Mouse (Mus musculus) adrenal gland, postnatal 25 days (tissue): Measurements from ENCODE around the gene 6820408C15Rik. TPM values are rescaled to one million over a fixed set of nuclear protein-coding genes. Genes with fewer than 3 reads are reported as not detected.

Experiments used
- DNase-seq: peaks from one replicate; pipeline ENCODE4 v3.0.0; 2021; ENCODE audit warnings: mixed read lengths
- long read RNA-seq: library from polyadenylated mRNA; stranded (forward); transcript quantifications from one replicate; pipeline ENCODE4 v2.0.0, GENCODE M21; 2021
- total RNA-seq: library from RNA; stranded (reverse); gene quantifications from 2 replicates; pipeline ENCODE4 v1.2.3, GENCODE M21; 2021

The 6820408C15Rik gene
- total RNA-seq, result not detected in 2 replicates
- long read RNA-seq, result 0 reads

DNA sequence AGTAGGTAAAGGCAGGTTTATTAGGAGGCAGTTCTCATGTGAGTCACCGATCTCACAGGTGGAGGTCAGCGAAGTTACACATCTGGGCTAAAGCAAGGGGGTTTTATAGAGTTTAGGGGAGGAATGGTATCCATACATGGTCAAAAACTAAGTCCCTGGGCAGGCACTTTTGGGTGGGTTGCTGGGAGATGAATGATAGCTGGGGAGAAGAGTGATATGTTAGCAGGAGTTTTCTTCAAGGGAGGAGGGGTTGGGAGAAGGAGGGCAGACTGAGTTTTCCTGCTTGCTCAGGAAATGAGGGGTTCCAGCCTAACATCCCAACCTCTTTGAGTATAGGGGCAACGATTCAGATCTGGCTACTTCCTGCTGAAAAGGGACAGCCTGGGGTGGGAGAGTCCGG lies at the start of gene 6820408C15Rik:
6820408C15Rik (plus strand) TSS at position 301 of the 400 bp plus-strand sequence.
- no peak for DNase-seq

DNA sequence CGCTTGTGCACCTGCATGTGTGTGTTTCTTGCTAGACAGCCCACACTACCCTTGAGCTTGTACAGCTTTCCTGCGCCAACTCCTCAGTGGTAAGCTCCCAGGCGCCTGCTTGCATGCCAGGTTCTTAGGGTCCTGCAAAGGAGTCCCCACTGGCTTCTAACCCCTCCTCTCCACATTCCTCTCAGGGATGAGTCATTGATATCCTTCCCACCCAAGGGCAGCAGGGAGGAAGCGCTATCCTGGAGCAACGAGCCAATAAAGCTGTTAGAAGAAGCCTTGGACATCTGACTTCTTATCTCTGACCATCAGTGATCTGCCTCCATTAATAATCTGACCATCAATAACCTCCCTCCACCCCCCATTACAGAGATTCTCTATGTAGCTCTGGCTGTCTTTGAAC lies 47.5 kb upstream of the 6820408C15Rik start:
- DNase-seq, result no peak

- DNase-seq, result peak; percentile 55
Observed at GRCm38 (mm10) chr2:152368532-152369140, 46.8 kb upstream of the 6820408C15Rik start.

GRCm38 (mm10) chr2:152372104-152372503 lies 43.3 kb upstream of the 6820408C15Rik start:
- DNase-seq, result no peak

GRCm38 (mm10) chr2:152372661-152373060 lies 42.7 kb upstream of the 6820408C15Rik start:
- DNase-seq, result no peak

DNA sequence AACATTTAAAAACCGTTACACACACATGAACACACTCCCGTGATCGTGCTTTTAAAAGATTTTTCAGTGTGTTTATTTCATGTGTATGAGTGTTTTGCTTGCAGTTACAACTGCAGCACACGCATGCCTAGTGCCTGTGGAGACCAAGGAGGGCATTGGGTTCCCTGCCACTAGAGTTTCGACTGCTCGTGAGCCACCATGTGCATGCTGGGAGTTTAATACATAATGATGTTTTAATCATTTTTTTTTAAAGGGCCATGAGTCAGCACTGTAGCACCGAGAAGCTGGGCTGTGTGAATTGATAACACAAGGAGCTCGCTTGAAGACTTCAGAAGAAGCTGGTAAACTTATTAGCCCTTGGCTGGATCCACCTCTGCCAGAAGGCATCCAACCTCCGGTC lies 41.8 kb upstream of the 6820408C15Rik start:
- DNase-seq, result no peak

DNA sequence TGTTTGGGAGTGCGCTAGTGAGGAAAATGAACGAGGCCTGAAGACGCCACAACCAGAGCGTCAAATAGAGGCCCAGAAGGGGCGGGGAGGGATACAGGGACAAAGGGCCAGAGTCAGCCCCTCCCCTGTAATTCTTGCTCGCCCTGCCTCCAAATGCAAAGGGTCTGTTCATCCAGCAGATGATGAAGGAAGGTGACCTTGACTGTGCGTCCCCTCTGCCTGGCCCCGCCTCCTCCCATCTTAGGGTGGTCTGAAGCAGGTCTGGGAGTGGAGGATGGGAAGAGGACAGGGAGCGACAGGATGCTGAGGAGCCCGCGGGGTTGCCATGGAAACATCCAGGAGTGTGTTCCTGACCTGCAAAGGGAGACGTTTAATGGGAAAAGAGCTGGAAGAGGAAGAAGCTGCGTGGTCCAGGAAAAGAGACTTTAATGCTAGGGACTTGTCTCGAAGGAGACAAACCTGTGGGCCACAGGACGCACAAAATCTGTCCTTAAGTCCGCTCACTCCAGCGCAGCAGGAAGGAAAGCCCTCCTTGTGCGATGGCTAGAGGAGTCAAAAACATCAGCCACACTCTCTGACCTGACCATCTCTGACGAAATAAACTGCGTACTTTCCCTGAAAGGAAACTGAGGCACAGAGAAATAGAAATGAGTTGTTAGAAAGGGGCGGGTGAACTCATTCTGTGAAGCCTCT lies 39.6 kb upstream of the 6820408C15Rik start:
- DNase-seq, result no peak

DNA sequence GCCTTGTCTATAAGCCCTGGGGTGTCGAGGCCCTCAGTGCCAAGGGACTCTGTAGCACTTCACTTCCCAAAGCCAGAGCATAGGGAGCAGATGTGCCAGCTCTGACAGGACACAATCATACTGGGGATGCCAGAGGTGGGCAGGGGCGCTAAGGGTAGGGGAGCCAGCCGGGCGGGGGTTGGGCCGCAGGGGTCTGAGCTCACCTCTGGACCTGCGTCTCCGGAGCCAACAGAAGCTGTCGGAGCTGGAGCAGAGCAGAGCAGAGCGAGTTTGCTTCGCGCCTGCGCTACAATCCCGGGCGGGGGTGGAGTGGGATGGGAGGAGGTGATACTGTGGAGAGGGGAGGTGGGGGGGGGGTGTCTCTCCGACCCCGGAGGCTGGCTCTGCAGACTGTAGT lies 39.0 kb upstream of the 6820408C15Rik start, which contains the start of gene Nrsn2:
Nrsn2 (minus strand) TSS at position 294 of the 397 bp plus-strand sequence.
- no peak for DNase-seq

DNA sequence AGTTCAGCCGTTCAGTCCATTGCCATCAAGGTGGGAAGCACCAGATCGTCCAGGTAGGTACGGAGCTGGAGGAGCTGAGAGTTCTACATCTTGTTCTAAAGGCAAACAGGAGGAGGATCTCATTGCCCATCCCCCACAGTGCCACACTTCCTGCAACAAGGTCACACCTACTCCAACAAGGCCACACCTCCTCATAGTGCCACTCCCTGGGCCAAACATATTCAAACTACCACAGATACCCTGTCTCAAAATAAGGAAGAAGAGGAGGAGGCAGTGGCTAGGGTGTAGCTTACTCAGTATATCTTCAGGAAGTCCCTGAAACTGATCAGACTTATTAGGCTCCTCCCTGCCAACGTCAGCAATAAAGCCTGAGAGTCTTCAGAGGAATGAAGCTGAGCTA lies 31.2 kb upstream of the 6820408C15Rik start:
- no peak for DNase-seq

DNA sequence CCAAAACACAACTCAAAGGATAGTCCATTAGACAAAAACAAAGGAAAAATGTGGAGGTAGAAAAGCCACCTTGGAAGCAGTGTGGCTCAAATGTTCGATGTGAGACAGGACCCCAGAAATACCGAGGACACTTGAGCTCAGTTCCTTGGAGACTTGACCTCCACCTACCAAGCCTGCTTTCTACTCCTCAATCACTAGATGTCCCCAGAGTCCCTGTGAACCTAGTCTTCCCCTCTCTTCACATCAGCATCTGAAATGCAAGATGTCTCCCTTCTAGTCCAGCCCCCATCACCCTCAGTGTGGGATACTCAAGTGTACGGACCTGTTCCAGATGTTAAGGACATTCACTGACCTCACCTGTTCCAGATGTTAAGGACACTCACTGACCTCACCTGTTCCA lies 22.6 kb upstream of the 6820408C15Rik start:
- no peak for DNase-seq

DNA sequence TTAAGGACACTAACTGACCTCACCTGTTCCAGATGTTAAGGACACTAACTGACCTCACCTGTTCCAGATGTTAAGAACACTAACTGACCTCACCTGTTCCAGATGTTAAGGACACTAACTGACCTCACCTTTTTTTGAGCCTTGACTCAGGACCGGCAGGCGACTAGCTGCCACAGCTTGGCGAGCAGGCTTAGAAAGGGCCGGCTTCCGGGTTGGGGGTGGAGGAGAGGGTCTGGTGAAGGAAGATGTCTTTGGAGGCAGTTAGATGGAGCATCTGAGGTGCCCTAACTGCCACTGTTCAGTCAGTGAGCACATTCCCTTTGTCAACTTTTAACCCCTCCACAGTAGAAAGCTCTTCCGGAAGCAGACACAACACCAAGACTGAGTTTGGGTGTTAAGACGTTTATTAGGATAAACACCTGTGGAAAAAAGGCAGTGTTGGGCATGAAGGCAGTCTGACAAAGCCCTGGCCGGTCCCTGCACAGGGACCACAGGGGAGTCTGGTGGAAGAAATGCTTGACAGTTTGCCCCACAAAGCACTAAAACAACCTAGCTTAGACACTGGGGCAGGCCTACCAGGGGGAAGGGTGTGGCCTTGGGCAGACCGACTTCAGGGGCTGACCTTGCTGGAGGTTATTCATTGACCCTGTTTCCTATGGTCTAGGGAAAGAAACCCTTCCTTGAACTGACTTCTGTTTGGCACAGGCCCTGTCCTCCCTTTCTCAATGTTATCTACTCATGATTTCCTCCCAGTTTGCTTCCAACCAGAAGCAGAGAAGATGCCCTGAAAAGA lies 22.0 kb upstream of the 6820408C15Rik start:
- DNase-seq, result no peak

DNA sequence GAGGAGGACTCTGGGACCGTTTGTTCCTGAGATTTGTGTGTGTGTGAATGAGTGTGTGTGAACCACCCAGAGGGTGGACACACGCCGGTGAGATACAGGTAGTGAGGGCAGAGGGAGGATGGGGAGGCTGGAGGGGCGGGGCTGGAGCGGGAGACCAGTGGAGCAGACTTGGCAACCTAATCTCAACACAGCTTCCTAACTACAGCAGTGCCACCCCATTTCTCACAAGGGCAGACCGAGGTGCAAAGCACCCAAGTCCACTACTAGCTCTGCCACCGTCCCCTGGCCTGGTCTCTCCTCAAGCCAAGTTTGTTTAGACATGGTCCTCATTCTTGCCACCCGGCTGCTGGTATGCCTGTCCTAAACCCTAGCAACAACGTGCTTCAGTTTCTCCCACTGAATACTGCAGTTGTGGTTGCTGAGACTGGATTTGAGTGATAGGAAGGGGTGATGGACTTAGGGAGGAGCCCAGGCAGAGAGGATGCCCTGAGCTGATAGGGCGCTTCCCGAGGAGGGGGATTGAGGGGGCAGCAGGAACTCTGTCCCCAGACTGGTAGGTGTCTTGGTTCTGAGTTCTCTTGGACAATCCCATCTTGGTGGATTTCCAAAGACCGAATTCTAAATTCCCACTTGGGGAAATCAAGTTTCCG lies 20.0 kb upstream of the 6820408C15Rik start:
- DNase-seq, result no peak

- DNase-seq, result peak; percentile 81
Observed at GRCm38 (mm10) chr2:152396110-152397003, 19.0 kb upstream of the 6820408C15Rik start.

DNA sequence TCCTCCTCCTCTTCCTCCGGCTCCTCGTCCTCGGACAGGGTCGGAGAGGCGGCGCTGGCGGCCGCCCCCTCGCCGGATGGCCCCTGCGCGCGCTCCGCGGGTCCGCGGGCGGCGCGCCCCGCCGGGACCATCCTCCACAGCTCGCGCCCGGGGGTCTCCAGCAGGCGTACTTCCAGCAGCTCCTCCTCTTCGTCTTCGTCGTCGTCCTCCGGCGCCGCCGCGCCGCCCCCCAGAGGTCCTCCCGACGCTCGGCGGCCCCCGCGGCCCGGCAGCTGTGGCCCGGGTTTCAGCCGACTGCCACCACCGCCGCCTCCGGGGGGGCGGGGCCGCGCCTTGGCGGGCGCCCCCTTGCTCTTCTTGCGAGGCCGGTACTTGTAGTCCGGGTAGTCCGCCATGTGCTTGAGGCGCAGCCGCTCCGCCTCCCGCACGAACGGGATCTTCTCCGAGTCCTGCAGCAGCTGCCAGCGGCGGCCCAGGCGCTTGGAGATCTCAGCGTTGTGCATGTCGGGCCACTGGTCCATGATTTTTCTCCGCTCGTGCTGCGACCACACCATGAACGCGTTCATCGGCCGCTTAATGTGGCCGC lies 18.3 kb upstream of the 6820408C15Rik start:
- peak; percentile 79 for DNase-seq

GRCm38 (mm10) chr2:152397680-152398435 lies 17.5 kb upstream of the 6820408C15Rik start, which contains the start of gene Sox12:
TSS of gene Sox12 (minus strand) at chr2:152398063.
- peak; percentile 99 for DNase-seq

- peak; percentile 95 for DNase-seq
Observed at GRCm38 (mm10) chr2:152398691-152399090, 16.7 kb upstream of the 6820408C15Rik start.

- DNase-seq, result no peak
Observed at GRCm38 (mm10) chr2:152399122-152399542, 16.3 kb upstream of the 6820408C15Rik start.

DNA sequence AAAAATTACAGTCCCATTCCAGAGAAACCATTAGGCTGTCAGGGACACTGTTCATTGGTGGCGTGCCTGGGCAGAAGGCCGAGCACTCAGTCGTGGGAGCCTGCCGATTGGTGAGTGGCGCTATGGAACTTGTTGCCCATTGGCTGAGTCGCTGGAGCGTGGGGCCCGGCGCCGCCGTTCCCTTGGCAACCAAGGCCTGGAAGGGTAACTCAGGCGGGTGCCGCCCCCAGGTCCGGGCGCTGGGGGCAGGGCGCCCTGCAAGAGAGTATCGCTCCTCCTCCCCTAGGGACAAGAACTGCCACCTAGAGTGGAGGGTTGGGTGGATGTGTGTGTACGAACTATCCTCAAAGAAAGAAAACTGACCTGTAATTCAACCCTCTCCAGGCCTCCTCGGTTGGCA lies 9.3 kb upstream of the 6820408C15Rik start:
- DNase-seq, result peak; percentile 96

- DNase-seq, result no peak
Observed at GRCm38 (mm10) chr2:152409781-152410180, 5.6 kb upstream of the 6820408C15Rik start.

GRCm38 (mm10) chr2:152410971-152411371 lies 4.4 kb upstream of the 6820408C15Rik start:
- DNase-seq, result peak; percentile 59
